Mouse (Mus musculus): ENCODE measurements around the gene Gm45753.

Gm45753 gene

DNA sequence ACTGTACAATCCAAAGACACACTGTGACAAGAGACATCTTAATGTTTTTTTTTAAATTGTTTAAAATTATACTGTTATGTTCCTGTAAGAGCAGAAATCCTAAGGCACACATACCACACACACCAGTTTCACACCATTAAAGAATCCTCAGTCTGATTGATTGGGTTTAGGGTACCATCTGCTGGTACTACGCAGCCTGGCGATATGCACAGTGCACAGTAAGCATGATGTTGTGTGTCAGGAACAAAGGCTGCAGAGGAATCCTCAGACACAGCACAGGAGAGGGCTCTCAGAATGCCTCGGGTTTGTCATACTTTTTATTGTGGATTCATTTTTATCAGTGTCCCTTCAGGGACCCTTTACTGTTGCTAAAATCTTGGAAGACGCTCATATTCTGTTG lies 33.9 kb downstream of the Gm45753 start:
- no peak for DNase-seq (ENCODE audit: low spot score)

DNA sequence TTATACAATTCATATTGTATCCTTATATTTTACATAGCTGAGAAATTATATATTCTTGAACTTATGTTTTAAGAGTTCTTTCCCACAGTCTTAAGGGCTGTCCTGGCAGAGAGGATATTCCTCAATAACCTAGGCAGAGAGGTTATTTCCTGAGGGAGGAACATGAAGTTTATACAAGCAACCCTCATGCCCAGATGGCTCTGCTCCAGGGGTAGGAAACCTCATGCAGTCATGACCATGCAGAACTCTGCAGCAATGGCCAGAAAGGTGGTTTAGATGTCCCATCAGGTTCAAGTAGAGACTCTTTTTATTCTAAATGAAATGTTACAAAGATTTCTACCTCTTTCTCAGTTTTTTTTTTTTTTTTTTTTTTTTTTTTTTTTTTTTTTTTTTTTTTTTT lies 39.2 kb downstream of the Gm45753 start:
- no peak for DNase-seq (ENCODE audit: low spot score)

DNA sequence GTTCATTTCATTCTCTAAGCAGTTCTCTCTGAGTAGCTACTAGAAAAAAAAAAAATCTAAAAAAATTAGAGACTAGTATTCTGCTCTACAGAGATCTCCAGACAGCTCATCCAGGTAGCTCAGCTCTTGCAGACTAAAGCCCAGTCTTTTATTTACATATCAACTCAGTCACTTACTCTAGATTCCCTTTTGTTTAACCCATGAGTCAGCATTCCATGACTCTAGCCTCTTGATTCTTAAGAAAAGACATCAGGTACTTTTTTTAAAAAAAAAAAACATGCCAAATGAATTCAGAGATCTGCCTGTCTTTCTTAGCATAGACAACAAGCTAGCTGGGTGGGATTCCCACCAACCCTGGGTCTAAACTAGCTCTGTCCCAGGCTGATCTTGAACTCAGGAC lies 39.8 kb downstream of the Gm45753 start:
- DNase-seq (ENCODE audit: low spot score), result no peak

DNA sequence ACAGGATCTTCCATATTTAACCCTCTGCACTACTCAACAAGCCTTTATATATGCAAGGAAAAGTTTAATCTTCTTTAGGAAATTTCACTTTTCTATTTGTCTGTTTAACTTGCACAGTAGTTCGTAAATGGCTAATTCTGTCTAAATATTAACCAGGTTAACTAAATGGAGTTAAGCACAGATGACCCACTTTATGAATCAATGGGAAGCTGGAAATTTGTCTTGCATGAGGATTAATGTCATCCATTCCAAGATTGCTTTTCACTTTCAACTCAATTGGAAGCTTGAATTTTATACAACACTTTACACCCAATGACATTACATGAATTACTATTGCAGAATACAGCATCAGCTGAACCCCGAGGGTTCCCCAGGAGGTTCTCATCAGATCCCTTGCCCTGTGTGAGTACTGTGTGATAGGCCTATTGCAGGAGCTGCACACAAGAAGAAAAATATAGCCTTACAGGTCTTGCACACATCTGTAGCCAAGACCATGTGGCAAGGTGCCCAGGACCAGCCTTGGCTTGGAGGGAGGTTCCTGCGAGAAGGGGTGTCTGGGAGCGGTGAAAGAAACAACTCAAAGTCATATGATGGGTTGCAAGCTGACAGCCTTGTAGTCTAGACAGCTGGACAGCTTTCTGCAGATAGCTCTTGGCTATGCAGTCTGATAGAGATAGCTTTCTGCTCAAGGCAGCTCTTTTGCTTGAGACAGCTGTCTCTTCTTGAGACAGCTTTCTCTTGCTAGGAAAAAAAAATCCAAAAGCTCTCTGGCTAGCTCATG lies 40.5 kb downstream of the Gm45753 start:
- no peak for DNase-seq (ENCODE audit: low spot score)

- no peak for DNase-seq (ENCODE audit: low spot score)
These were observed 41.3 kb downstream of the Gm45753 start for GRCm38 (mm10) chr8:45266993-45267392.

DNA sequence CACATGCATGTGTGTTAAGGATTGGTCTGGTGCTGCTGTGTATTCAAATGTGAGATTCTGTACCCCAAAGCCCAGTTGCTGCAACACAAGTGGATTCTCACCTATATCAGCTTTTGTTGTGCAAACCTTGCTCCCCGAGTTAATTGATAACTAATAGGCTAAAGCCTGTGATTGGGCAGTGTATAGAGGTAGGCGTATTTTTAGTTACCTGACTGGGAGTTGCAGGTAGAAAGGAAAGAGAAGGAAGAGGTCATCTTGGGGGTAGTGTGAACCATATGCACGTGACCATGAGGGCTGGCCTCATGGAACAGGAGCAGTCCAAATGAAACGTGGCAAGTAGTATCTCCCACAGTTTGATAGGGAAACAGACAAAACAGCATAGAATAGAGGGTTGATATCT lies 43.3 kb downstream of the Gm45753 start:
- no peak for DNase-seq (ENCODE audit: low spot score)

DNA sequence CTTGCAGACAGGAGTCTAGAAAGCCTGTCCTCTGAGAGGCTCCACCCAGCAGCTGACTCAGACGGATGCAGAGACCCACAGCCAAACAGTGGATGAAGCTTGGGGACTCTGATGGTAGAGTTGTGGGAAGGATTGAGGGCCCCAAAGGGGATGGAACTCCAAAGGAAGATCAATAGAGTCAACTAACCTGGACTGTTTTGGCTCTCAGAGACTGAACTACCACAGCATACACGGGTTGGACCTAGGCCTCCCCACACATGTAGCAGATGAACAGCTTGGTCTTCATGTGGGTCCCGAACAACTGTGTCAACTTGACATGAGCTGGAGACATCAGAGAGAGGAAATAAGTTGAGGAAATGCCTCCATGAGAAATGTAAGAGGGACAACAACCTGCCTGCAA lies 45.4 kb downstream of the Gm45753 start:
- DNase-seq (ENCODE audit: low spot score), result no peak

- DNase-seq (ENCODE audit: low spot score), result no peak
These were observed 46.3 kb downstream of the Gm45753 start, which contains the start of gene F11 for GRCm38 (mm10) chr8:45261920-45262319. F11 (minus strand) TSS chr8:45262031.

DNA sequence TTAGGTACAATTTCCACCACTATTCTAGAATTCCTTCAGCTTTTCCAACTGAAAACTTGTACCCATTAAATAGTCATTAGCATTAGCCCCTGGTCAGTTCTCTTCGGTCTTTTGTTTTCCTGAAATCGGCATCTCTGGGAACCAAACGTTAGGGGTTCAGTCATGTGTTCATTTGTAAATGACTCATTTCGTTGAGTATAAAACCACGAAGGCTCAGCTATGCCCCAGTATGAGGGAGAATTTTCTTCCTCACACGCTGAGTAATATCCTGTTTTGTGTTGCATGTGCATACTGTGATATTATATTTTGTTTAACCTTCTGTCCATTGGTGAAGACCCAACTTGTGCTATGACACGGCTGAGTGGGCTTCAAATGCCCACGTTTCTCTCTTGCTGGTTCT lies 49.8 kb downstream of the Gm45753 start:
- no peak for DNase-seq (ENCODE audit: low spot score)

DNA sequence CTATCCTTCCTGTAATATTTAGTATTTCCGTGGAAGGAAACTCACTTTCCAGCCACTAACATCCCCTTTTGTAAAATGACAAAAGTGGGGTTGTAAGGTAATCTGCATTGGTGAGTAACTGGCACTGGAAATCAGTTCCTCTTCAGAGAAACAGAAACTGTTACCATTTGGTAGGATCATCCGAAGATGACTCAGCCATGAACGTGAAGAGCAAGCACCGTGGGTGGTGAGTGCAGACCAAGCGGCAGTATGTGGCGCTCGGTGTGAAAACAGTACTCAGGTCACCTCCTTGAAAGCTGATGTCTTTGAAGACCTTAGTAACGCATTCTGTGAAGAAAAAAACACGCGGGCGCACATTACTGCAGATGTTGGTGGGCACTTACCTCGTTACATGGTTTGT lies 53.2 kb downstream of the Gm45753 start:
- DNase-seq (ENCODE audit: low spot score), result no peak

GRCm38 (mm10) chr8:45254194-45254842 lies 53.9 kb downstream of the Gm45753 start:
- DNase-seq (ENCODE audit: low spot score), result no peak

DNA sequence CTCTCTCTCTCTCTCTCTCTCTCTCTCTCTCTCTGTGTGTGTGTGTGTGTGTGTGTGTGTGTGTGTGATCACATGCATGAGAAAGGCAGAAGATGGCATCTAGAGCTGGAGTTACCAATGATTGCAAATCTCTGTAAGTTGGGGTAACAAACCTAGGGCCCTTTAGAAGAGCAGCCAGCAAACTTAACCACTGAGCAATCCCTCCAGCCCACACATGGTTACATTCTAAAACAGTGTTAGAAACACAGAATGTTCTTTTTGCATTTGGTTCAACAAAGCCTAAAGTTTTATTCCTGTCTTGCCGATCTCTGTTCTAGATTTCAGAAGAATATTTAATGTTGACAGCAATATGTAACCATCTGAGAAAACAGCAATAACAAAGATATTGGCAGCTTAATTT lies 54.7 kb downstream of the Gm45753 start:
- no peak for DNase-seq (ENCODE audit: low spot score)

GRCm38 (mm10) chr8:45253111-45253510 lies 55.2 kb downstream of the Gm45753 start:
- no peak for DNase-seq (ENCODE audit: low spot score)

- no peak for DNase-seq (ENCODE audit: low spot score)
These were observed 62.0 kb downstream of the Gm45753 start for GRCm38 (mm10) chr8:45246307-45246706.

- DNase-seq (ENCODE audit: low spot score), result no peak
These were observed 68.9 kb downstream of the Gm45753 start for GRCm38 (mm10) chr8:45239363-45239762.

DNA sequence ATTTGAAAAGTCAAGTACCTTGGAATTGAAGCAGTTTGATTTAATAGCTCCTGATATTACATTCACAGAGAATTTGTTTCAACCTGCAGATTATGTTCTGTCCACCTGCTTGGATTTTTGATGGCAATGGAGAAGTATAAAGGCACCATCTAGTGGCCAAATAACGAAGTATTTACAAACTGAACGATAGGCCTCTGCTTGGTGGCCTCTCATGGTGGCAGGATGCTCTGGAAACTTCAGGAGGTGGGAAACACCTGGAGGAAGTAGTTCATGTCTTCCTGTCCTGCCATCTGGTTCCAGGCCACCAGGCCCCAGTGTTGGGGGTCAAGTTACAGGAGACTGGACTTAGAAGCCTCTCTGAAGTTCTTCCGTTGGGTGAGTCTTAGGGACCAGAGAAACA lies 70.0 kb downstream of the Gm45753 start:
- no peak for DNase-seq (ENCODE audit: low spot score)

- DNase-seq (ENCODE audit: low spot score), result no peak
These were observed 71.9 kb downstream of the Gm45753 start for GRCm38 (mm10) chr8:45236164-45236912.

DNA sequence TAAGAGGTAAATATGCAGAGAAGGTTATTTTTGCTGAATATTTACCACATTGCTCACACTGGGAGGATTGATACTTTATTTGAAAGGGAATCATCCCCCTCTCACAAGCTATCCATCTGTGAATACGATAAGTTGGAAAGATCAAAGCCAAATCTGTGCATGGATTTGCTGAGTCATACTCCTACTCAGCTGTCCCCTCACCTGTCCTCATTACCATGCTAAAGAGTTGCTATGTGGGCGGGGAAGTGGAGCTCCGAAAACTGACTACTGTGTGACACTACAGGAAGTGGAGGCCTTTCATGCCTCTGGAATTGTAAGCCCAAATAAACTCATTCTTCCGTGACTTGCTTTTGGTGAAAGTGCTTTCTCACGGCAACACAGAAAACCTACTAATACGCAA lies 73.0 kb downstream of the Gm45753 start:
- DNase-seq (ENCODE audit: low spot score), result no peak

DNA sequence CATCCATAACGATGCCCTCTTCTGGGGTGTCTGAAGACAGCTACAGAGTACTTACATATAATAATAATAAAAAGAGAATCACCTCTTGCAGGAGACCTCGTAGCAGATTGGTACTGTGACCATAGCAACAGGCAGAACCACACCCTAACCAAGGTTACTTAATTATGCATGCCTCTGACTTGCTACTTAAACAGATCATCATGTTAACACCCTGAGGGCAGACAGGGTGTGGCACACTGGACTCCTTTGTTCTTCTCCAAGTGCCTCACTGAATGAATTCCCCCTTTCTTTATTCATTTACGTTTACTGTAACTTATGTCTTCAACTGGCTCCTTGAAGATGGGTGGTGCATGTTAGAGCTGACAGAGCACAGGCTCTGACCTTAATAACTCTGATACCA lies 75.0 kb downstream of the Gm45753 start:
- DNase-seq (ENCODE audit: low spot score), result no peak

All from urinary bladder, postnatal 10 days (tissue).